Mouse (Mus musculus) olfactory bulb, adult 2 months (tissue): ENCODE measurements around the gene Olfr828. TPM values are rescaled to one million over a fixed set of nuclear protein-coding genes. Genes with fewer than 3 reads are reported as not detected.

Experiments used
- H3K27ac ChIP-seq: fragments of 200-500 bp; 2 replicates; pipeline ENCODE4 v1.5.1; 2012; ENCODE audit warnings: low read depth, low read length; ENCODE audit not compliant: insufficient read depth
- H3K4me1 ChIP-seq: fragments of 200-500 bp; 2 replicates; pipeline ENCODE4 v1.6.1; 2012; ENCODE audit warnings: low read length; ENCODE audit not compliant: control insufficient read depth, insufficient read depth
- H3K4me3 ChIP-seq: fragments of 200-500 bp; 2 replicates; pipeline ENCODE4 v1.5.1; 2012; ENCODE audit warnings: mild to moderate bottlenecking, low read depth, low read length, moderate library complexity; ENCODE audit not compliant: insufficient read depth
- CTCF ChIP-seq: fragments of 200-500 bp; IDR thresholded peaks from 2 replicates; pipeline ENCODE4 v1.5.1; 2012; ENCODE audit warnings: low read depth, mild to moderate bottlenecking, low read length, moderate library complexity; ENCODE audit not compliant: insufficient read depth
- POLR2A ChIP-seq: fragments of 200-500 bp; IDR thresholded peaks from 2 replicates; pipeline ENCODE4 v1.6.1; 2012; ENCODE audit warnings: mild to moderate bottlenecking, low read depth, low read length, moderate library complexity; ENCODE audit not compliant: insufficient read depth
- WGBS: fragments of 180-500 bp; shearing (Covaris S2); methylation state at CpG from one replicate; pipeline ENCODE4 v1.1.7; 2018; 5-methylcytosine and 5-hydroxymethylcytosine counted together
- polyA plus RNA-seq: library from polyadenylated mRNA; stranded (reverse); fragments of >200 nt; gene quantifications from 2 replicates; pipeline ENCODE4 v1.2.4, GENCODE M21; 2012; ENCODE audit warnings: low replicate concordance; ENCODE audit not compliant: missing spikeins, insufficient read depth, insufficient read length

Olfr828 gene
- polyA plus RNA-seq: not detected in 2 replicates

DNA sequence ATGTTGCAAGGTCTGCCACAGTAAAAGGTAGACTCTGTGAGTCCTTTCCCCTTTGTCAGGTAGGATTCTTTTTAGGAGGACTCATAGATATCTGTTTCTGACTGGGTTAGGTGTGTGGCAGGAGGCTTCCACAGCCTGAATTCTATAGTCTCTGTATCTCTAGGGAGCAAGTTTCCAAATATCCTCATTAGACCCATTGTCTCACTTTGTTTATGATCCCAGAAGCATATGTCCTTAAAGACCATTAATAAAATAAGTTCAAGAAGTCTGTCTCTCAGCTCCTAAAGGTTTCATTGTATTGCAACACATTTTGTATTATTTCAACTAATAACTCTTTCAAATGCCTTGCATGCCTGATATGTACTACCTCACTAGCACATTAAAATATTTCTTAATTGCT, at the start of gene Olfr828:
Olfr828 (minus strand) TSS at position 101 of the 400 bp plus-strand sequence.
- Histone ChIP-seq H3K27ac (no peak within 1 kb of the TSS), H3K4me3 (no peak within 1 kb of the TSS), H3K4me1 (no peaks in the 10 kb centered on the region)
- no peak for TF ChIP-seq POLR2A
- TF ChIP-seq CTCF: no peak

DNA sequence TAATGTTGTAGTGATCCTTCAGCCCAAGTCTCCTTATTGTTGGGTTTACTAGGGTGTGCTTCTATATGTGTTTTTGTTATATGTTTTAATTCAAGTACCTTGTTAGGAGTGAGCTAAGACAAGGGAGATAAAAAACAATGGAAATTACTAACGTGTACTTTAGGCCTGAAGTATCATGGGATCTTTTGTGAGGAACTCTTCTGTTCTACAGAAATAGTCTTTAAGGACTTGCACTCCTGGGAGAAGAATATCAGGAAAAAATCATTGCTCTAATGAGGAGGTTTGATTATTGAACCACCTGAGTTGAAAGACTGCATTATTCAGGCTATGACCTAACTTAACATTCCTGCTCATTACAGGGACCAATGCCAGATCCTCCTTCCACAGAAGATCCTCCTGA, 35.3 kb upstream of the Olfr828 start, which contains the start of gene Olfr829:
Olfr829 (plus strand) TSS at position 301 of the 400 bp plus-strand sequence.
- 59% methylated on average over 1 of the region's 1 CpGs for WGBS
- no peak within 1 kb of the TSS for H3K4me3 ChIP-seq
- no peaks in the 10 kb centered on the region for H3K4me1 ChIP-seq
- TF ChIP-seq CTCF: no peak
- TF ChIP-seq POLR2A: no peak
- no peak within 1 kb of the TSS for H3K27ac ChIP-seq

DNA sequence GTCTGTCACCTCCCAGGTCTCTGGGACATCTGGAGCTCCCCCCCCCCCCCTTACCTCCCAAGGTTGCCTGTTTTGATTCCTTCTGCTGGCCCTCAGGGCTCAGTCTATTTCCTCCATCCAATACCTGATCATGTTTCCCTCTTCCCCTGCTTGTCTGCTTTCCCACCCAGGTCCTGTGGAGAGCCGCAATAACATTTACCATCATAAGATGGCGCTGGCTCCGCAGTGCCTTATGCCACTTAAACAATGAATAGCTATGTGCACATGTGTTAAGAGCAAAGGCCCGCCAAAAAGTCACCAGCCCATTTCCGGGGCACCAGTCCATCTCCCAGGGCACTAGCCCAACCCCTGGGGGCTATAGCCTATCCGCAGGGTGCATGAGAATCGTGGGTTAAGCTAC, 34.0 kb downstream of the Olfr828 start:
- H3K4me1 ChIP-seq: no peaks in the 10 kb centered on the region
- H3K27ac ChIP-seq: no peak overlapping the region
- no peak for TF ChIP-seq CTCF
- no peak for TF ChIP-seq POLR2A
- no peak overlapping the region for H3K4me3 ChIP-seq
- 50% methylated on average over 7 of the region's 7 CpGs for WGBS

DNA sequence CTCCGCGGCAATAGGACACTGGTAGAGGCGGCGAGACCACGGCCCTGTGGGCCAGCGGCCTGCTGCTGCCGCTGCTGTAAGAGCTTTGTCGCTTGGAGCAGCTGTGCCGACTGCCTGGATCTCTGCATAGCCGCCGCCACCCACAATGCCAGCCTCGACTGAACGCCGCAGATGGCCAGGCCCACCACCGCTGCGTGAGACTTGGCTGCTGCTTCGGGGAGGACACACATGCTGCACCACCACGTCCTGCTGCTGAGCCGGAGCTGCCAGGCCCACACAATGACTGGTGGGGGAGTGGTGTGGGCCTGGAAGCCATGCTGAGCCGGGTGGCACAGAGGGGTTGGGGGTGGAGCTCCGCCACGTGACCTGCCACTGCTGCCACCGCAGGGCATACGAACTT, 39.9 kb downstream of the Olfr828 start:
- Histone ChIP-seq H3K4me1 (no peaks in the 10 kb centered on the region), H3K4me3 (no peak overlapping the region), H3K27ac (no peak overlapping the region)
- 71% methylated on average over 24 of the region's 24 CpGs for WGBS
- TF ChIP-seq POLR2A (no peak), CTCF (no peak)

DNA sequence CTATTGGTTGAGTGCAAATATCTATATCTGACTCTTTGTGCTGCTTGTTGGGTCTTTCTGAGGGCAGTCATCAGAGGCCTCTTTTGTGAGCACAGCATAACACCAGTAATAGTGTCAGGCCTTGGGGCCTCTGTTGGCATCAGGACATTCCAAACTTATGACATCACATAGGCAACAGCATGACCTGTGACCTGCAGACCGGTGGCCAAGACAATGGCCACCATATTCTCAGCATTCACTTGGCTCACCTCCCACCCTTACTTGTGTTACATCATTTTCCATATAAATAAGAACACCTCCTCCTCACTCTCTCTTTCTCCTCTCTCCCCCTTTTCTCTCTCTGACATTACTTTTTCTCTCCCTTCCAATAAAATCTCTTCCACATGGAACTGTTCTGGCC, 40.3 kb downstream of the Olfr828 start:
- no peak for TF ChIP-seq CTCF
- TF ChIP-seq POLR2A: no peak
- no peak overlapping the region for H3K4me3 ChIP-seq
- H3K27ac ChIP-seq: no peak overlapping the region
- 44% methylated on average over 1 of the region's 1 CpGs for WGBS
- no peaks in the 10 kb centered on the region for H3K4me1 ChIP-seq

Other genes with a start within 250 kb of the Olfr828 start
- gene Muc16, start 145.0 kb downstream of the Olfr828 start, polyA plus RNA-seq: not detected in 2 replicates
- gene Olfr24, start 55.5 kb downstream of the Olfr828 start, polyA plus RNA-seq: not detected in 2 replicates
- gene Olfr829, start 35.4 kb upstream of the Olfr828 start, polyA plus RNA-seq: not detected in 2 replicates
- not detected in 2 replicates for gene Olfr830, start 55.2 kb upstream of the Olfr828 start, polyA plus RNA-seq
- not detected in 2 replicates for gene Olfr832, start 117.6 kb upstream of the Olfr828 start, polyA plus RNA-seq
- gene Olfr834, start 168.5 kb upstream of the Olfr828 start, polyA plus RNA-seq: not detected in 2 replicates
- gene Olfr835, start 213.2 kb upstream of the Olfr828 start, polyA plus RNA-seq: not detected in 2 replicates